28 mouse cellular contexts compared by ENCODE assay signal in genomic region chr4:123057957-123058356, GRCm38 (mm10). TPM values are rescaled to one million over a fixed set of nuclear protein-coding genes. Genes with fewer than 3 reads are reported as not detected.
DNase-seq lines count a peak whose midpoint lies in the region; ATAC-seq and TF ChIP-seq lines count a peak whose summit lies in the region.
"Had no signal": no experiment of that assay in that cellular context is flagged by ENCODE, and none has a peak within 500 bp of the region (broad histone marks: within the 10 kb centered on the region; RNA-seq: fewer than 3 reads in every experiment).

No protein-coding gene starts in this region.

- H3K27ac ChIP-seq in embryonic facial prominence, embryonic 15.5 days (replicated peaks) = 0 out of 2 replicates have a peak overlapping the region, but pooled peaks have one; percentile 24
- no peak overlapping the region for H3K27ac ChIP-seq in embryonic facial prominence, embryonic 10.5 days (replicated peaks)
- no peak overlapping the region for H3K27ac ChIP-seq in liver, adult 2 months (replicated peaks; ENCODE audit: insufficient read depth, low read depth, low read length)
- H3K27ac ChIP-seq in liver, embryonic 12.5 days = no peak overlapping the region
- no peak overlapping the region for H3K27ac ChIP-seq in liver, embryonic 16.5 days (ENCODE audit: low read length)
- H3K27ac ChIP-seq in neural tube, embryonic 15.5 days (replicated peaks) = no peak overlapping the region
- H3K27ac ChIP-seq: forebrain, embryonic 13.5 days; forebrain, embryonic 15.5 days had no signal

- no peaks in the 10 kb centered on the region for H3K4me1 ChIP-seq in embryonic facial prominence, embryonic 15.5 days
- H3K4me1 ChIP-seq in embryonic facial prominence, embryonic 10.5 days = no peaks in the 10 kb centered on the region; the same call in 1 of the 2 replicates
- H3K4me1 ChIP-seq in liver, adult 2 months (ENCODE audit: control insufficient read depth, insufficient read depth, low read length) = no peaks in the 10 kb centered on the region
- H3K4me1 ChIP-seq in liver, embryonic 12.5 days = no peaks in the 10 kb centered on the region
- H3K4me1 ChIP-seq in liver, embryonic 16.5 days (ENCODE audit: control insufficient read depth, low read depth, low read length) = no peaks in the 10 kb centered on the region
- peaks cover 4% of the 10 kb centered on the region for H3K4me1 ChIP-seq in neural tube, embryonic 15.5 days

- 65% methylated on average over 1 of the region's 1 CpGs for WGBS in embryonic facial prominence, embryonic 15.5 days
- WGBS in embryonic facial prominence, embryonic 10.5 days = 65% methylated on average over 1 of the region's 1 CpGs
- WGBS in liver, adult 2 months = 23% methylated on average over 1 of the region's 1 CpGs
- 34% methylated on average over 1 of the region's 1 CpGs for WGBS in liver, embryonic 12.5 days (ENCODE audit: insufficient replicate concordance)
- WGBS in liver, embryonic 16.5 days (ENCODE audit: insufficient replicate concordance) = 38% methylated on average over 1 of the region's 1 CpGs
- 89% methylated on average over 1 of the region's 1 CpGs for WGBS in neural tube, embryonic 15.5 days

- peaks cover 33% of the 10 kb centered on the region for H3K36me3 ChIP-seq in embryonic facial prominence, embryonic 15.5 days
- H3K36me3 ChIP-seq in embryonic facial prominence, embryonic 10.5 days (replicated peaks) = peaks cover 43% of the 10 kb centered on the region
- H3K36me3 ChIP-seq in liver, adult 2 months (ENCODE audit: control insufficient read depth, insufficient read depth, low read length) = peaks cover 26% of the 10 kb centered on the region
- H3K36me3 ChIP-seq in liver, embryonic 12.5 days = peaks cover 36% of the 10 kb centered on the region
- H3K36me3 ChIP-seq in liver, embryonic 16.5 days (ENCODE audit: control insufficient read depth, insufficient read depth) = peaks cover 10% of the 10 kb centered on the region
- peaks cover 38% of the 10 kb centered on the region for H3K36me3 ChIP-seq in neural tube, embryonic 15.5 days

- no peak overlapping the region for H3K4me3 ChIP-seq in embryonic facial prominence, embryonic 15.5 days (replicated peaks)
- H3K4me3 ChIP-seq in embryonic facial prominence, embryonic 10.5 days = no peak overlapping the region
- H3K4me3 ChIP-seq in liver, adult 2 months (ENCODE audit: insufficient read depth, low read depth, low read length) = no peak overlapping the region
- H3K4me3 ChIP-seq in liver, embryonic 12.5 days = no peak overlapping the region
- no peak overlapping the region for H3K4me3 ChIP-seq in liver, embryonic 16.5 days (ENCODE audit: low read depth, low read length)
- H3K4me3 ChIP-seq in neural tube, embryonic 15.5 days (replicated peaks) = no peak overlapping the region
- H3K4me3 ChIP-seq: embryonic facial prominence, embryonic 13.5 days; forebrain, embryonic 13.5 days; forebrain, embryonic 15.5 days had no signal

- H3K79me2 ChIP-seq in liver, adult 2 months (ENCODE audit: control insufficient read depth, insufficient read depth, low read length) = no peaks in the 10 kb centered on the region

- no peaks in the 10 kb centered on the region for H3K9me3 ChIP-seq in embryonic facial prominence, embryonic 15.5 days (replicated peaks)
- no peaks in the 10 kb centered on the region for H3K9me3 ChIP-seq in embryonic facial prominence, embryonic 10.5 days
- no peaks in the 10 kb centered on the region for H3K9me3 ChIP-seq in liver, embryonic 12.5 days (replicated peaks)
- no peaks in the 10 kb centered on the region for H3K9me3 ChIP-seq in liver, embryonic 16.5 days (replicated peaks; ENCODE audit: control insufficient read depth, low read length)
- H3K9me3 ChIP-seq in neural tube, embryonic 15.5 days (replicated peaks) = no peaks in the 10 kb centered on the region
- H3K9me3 ChIP-seq: embryonic facial prominence, embryonic 13.5 days; forebrain, embryonic 13.5 days; forebrain, embryonic 15.5 days; G1E had no signal

- ATAC-seq in embryonic facial prominence, embryonic 15.5 days (ENCODE audit: insufficient number of reproducible peaks, low FRiP score, low TSS enrichment, low read depth) = no peak
- ATAC-seq in liver, embryonic 12.5 days = peak; percentile 54; the same call in 1 of the 2 replicates
- peak; percentile 54 for ATAC-seq in liver, embryonic 16.5 days (ENCODE audit: low read depth)
- ATAC-seq in neural tube, embryonic 15.5 days (ENCODE audit: low FRiP score) = no peak
- ATAC-seq: activated CD4-positive, CD25-positive, alpha-beta regulatory T cell, adult 4 months; CD4-positive, CD25-positive, alpha-beta regulatory T cell, adult 4 months; forebrain, embryonic 13.5 days; forebrain, embryonic 15.5 days; Patski had no signal

- no peak for DNase-seq in embryonic facial prominence, embryonic 10.5 days (ENCODE audit: low spot score)
- peak; percentile 28 for DNase-seq in liver, adult 2 months (ENCODE audit: extremely low read depth, low read depth, low spot score)
- no peak for DNase-seq in liver
- no peak for DNase-seq in left cerebral cortex, adult 9 months (ENCODE audit: low spot score in 2 of 2)
- DNase-seq: adrenal gland, adult 8-10 months; adrenal gland, postnatal 14 days; adrenal gland, postnatal 36 days; B cell, adult 2 months; cerebellum, adult 11-12 months; cerebellum, adult 2 months; cerebellum, adult 9-10 months; cerebellum, postnatal 10 days; cerebellum, postnatal 25 days had no signal

- no peak overlapping the region for H3K4me2 ChIP-seq in embryonic facial prominence, embryonic 15.5 days (replicated peaks)
- no peak overlapping the region for H3K4me2 ChIP-seq in liver, embryonic 12.5 days
- no peak overlapping the region for H3K4me2 ChIP-seq in liver, embryonic 16.5 days (ENCODE audit: low read depth, low read length)
- no peak overlapping the region for H3K4me2 ChIP-seq in neural tube, embryonic 15.5 days
- H3K4me2 ChIP-seq: embryonic facial prominence, embryonic 13.5 days; forebrain, embryonic 13.5 days; forebrain, embryonic 15.5 days had no signal

- no peak for TF ChIP-seq CTCF in liver, adult 2 months (IDR thresholded peaks at IDR 0.05; ENCODE audit: low read depth, low read length)

- no peaks in the 10 kb centered on the region for H3K27me3 ChIP-seq in embryonic facial prominence, embryonic 15.5 days
- H3K27me3 ChIP-seq in embryonic facial prominence, embryonic 10.5 days (replicated peaks; ENCODE audit: low read depth, poor library complexity, severe bottlenecking) = no peaks in the 10 kb centered on the region
- H3K27me3 ChIP-seq in liver, adult 2 months (ENCODE audit: control insufficient read depth, insufficient read depth, low read length) = no peaks in the 10 kb centered on the region
- no peaks in the 10 kb centered on the region for H3K27me3 ChIP-seq in liver, embryonic 12.5 days (replicated peaks)
- no peaks in the 10 kb centered on the region for H3K27me3 ChIP-seq in liver, embryonic 16.5 days (ENCODE audit: control insufficient read depth, insufficient read depth, low read depth, low read length)
- no peaks in the 10 kb centered on the region for H3K27me3 ChIP-seq in neural tube, embryonic 15.5 days (replicated peaks)
- H3K27me3 ChIP-seq: CH12.LX; embryonic facial prominence, embryonic 13.5 days; forebrain, embryonic 13.5 days; forebrain, embryonic 15.5 days; Patski had no signal

- no peak overlapping the region for H3K9ac ChIP-seq in embryonic facial prominence, embryonic 15.5 days
- H3K9ac ChIP-seq in liver, adult 2 months (ENCODE audit: low read depth, low read length) = no peak overlapping the region
- H3K9ac ChIP-seq in liver, embryonic 12.5 days = no peak overlapping the region
- H3K9ac ChIP-seq in liver, embryonic 16.5 days (ENCODE audit: low read depth, low read length) = no peak overlapping the region
- no peak overlapping the region for H3K9ac ChIP-seq in neural tube, embryonic 15.5 days (replicated peaks)
- H3K9ac ChIP-seq: embryonic facial prominence, embryonic 13.5 days; forebrain, embryonic 13.5 days; forebrain, embryonic 15.5 days had no signal

- TF ChIP-seq POLR2A in liver, adult 2 months (IDR thresholded peaks at IDR 0.05; ENCODE audit: extremely low read depth, insufficient read depth, low read length) = no peak

RNA-seq across cellular contexts. Expression of gene Trit1, which starts 41.6 kb away (rescaled TPM):
- 21.6 and 23.4 TPM in 2 replicates for polyA plus RNA-seq in embryonic facial prominence, embryonic 15.5 days (2015; fragmentation: Nextera tagmentation; extraction: Ambion mirVana)
- polyA plus RNA-seq in embryonic facial prominence, embryonic 10.5 days (2016; fragmentation: Nextera tagmentation; extraction: Ambion mirVana) = 19.0 and 21.6 TPM in 2 replicates
- 9.2 and 11.2 TPM in 2 replicates for total RNA-seq in liver, adult 2 months (2014; rRNA removed)
- 3.2 and 4.3 TPM in 2 replicates for polyA plus RNA-seq in liver, adult 2 months (2012; rRNA removed)
- polyA plus RNA-seq in liver, embryonic 12.5 days (2016; fragmentation: Nextera tagmentation; extraction: Ambion mirVana) = 8.9 and 10.9 TPM in 2 replicates
- 6.3 and 7.0 TPM in 2 replicates for polyA plus RNA-seq in liver, embryonic 16.5 days (2015; fragmentation: Nextera tagmentation; extraction: Ambion mirVana)
- polyA plus RNA-seq in neural tube, embryonic 15.5 days (2015; fragmentation: Nextera tagmentation; extraction: Ambion mirVana) = 21.0 and 21.9 TPM in 2 replicates

RNA-seq across cellular contexts. Expression of gene Bmp8b, which starts 47.0 kb away (rescaled TPM):
- polyA plus RNA-seq in embryonic facial prominence, embryonic 15.5 days (2015; fragmentation: Nextera tagmentation; extraction: Ambion mirVana) = 1.2 and 1.7 TPM in 2 replicates
- 0.29 and 0.39 TPM in 2 replicates for polyA plus RNA-seq in embryonic facial prominence, embryonic 10.5 days (2016; fragmentation: Nextera tagmentation; extraction: Ambion mirVana)
- total RNA-seq in liver, adult 2 months (2014; rRNA removed) = not detected in 2 replicates
- 0.02 and 0.16 TPM in 2 replicates for polyA plus RNA-seq in liver, adult 2 months (2012; rRNA removed)
- 1.3 and 1.5 TPM in 2 replicates for polyA plus RNA-seq in liver, embryonic 12.5 days (2016; fragmentation: Nextera tagmentation; extraction: Ambion mirVana)
- polyA plus RNA-seq in liver, embryonic 16.5 days (2015; fragmentation: Nextera tagmentation; extraction: Ambion mirVana) = 0.28 and 0.30 TPM in 2 replicates
- 0.38 and 0.43 TPM in 2 replicates for polyA plus RNA-seq in neural tube, embryonic 15.5 days (2015; fragmentation: Nextera tagmentation; extraction: Ambion mirVana)
- total RNA-seq: adrenal gland, postnatal 14 days; adrenal gland, postnatal 36 days; CH12.LX had no signal
- polyA plus RNA-seq: G1E had no signal

RNA-seq across cellular contexts. Expression of gene Oxct2b, which starts 58.1 kb away (rescaled TPM):
- 0.13 and 0.24 TPM in 2 replicates for polyA plus RNA-seq in embryonic facial prominence, embryonic 15.5 days (2015; fragmentation: Nextera tagmentation; extraction: Ambion mirVana)
- polyA plus RNA-seq in embryonic facial prominence, embryonic 10.5 days (2016; fragmentation: Nextera tagmentation; extraction: Ambion mirVana) = 0.09 and 0.12 TPM in 2 replicates
- not detected in 2 replicates for total RNA-seq in liver, adult 2 months (2014; rRNA removed)
- polyA plus RNA-seq in liver, adult 2 months (2012; rRNA removed) = not detected in 2 replicates
- 0.08 TPM in 1 of 2 replicates, not detected in the other for polyA plus RNA-seq in liver, embryonic 12.5 days (2016; fragmentation: Nextera tagmentation; extraction: Ambion mirVana)
- polyA plus RNA-seq in liver, embryonic 16.5 days (2015; fragmentation: Nextera tagmentation; extraction: Ambion mirVana) = 0.06 TPM in 1 of 2 replicates, not detected in the other
- 0.68 and 0.77 TPM in 2 replicates for polyA plus RNA-seq in neural tube, embryonic 15.5 days (2015; fragmentation: Nextera tagmentation; extraction: Ambion mirVana)
- total RNA-seq: adrenal gland, adult 18-20 months; adrenal gland, postnatal 14 days; adrenal gland, postnatal 36 days; CH12.LX; G1E had no signal
- polyA plus RNA-seq: activated CD4-positive, CD25-positive, alpha-beta regulatory T cell, adult 4 months; CD4-positive, CD25-positive, alpha-beta regulatory T cell, adult 4 months; embryonic facial prominence, embryonic 11.5 days; embryonic facial prominence, embryonic 13.5 days; forebrain, embryonic 11.5 days; forebrain, embryonic 13.5 days; Patski had no signal

Comparison
In these comparisons a context has a peak if more than half of its experiments do, and no peak if none do; other contexts are left out.
1. ATAC-seq: peak in liver, embryonic 12.5 days (single experiment) and liver, embryonic 16.5 days (single experiment); none in embryonic facial prominence, embryonic 15.5 days (single experiment) and neural tube, embryonic 15.5 days (single experiment).